Mouse (Mus musculus) liver, adult 10 weeks (tissue): ENCODE results near the gene Mapk1ip1l. TPM values are rescaled to one million over a fixed set of nuclear protein-coding genes. Genes with fewer than 3 reads are reported as not detected.

Experiments used
- polyA plus RNA-seq: library from polyadenylated mRNA; stranded (reverse); fragments of 350-450 nt; fragmentation: Illumina TruSeq; extraction: RNeasy Lipid Tissue Mini Kit (QIAGEN cat#74804); gene quantifications from one replicate; pipeline ENCODE4 v1.2.3, GENCODE M21; 2014; ENCODE audit warnings: low read depth, low replicate concordance

Gene Mapk1ip1l
- 47.9 TPM for polyA plus RNA-seq

DNA sequence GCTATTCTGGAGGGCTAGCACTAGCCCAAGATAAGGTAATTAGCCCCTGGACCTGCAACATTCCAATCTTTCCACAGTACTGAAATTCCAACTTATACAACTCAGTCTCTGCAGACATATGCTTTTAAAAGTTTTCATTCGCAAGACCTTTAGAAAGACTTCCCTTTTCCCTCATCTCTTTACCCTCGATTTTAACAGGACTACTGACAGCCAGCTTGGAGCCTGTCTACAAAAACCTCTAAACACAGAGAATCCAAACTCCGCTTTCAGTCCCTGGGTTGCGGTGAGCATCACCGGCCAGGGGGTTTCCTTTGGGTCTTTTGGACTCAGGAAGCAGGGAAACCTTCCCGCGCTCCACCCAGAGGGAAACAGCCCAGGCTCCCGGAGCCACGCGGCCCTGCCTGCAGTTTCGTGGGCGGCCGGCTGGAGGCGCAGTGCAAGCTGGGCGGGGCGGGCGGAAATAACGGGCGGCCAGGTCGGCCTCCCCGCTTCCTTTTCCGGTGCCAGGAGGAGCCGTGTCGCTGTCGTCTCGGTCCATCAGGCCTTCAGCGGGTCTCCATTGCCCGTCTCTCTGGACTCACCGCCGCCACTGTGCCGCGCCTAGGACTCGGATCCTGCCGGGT lies at the start of gene Mapk1ip1l:
Gene Mapk1ip1l (plus strand): TSS at position 482 of the 623 bp plus-strand sequence.

DNA sequence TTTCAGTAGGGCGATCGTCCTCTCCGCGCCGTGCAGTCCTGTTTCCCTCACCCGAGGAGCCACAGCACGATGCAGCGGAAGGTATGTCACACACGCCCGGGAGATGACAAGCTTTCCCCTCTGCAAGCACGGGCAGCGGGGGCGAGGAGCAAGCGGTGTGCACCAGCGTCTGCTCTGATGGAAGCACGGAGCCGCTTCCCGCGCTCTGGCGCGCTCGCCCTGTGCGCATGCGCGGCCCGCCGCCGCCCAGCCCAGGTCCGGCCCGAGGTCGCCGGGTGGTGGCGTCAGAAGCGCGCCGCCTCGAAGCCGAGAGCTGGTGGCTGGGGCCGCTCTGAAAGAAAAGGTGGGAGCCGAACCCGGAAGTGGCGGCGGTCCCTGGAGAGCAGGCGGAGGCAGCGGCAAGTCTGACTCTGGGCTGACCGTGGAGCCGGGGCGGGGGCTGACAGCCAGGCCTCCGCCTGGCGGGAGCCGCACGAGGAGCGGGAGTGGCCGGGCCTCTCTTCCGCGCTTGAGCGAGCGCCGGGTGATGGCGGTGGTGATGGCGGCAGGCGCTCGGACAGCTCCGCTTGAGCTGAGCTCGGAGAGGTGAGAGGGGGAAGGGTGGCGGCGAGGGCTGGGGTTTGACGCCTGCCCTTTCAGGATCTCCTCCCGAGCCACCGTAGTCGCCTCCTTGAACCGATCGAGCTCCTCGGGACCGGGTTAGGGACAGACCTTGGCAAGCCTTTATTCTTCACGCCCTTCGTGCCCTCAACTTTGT lies 21.3 kb upstream of the Mapk1ip1l start, which contains the start of the genes Wdhd1 and Socs4:
Gene Wdhd1 (minus strand): TSS at position 221 of the 757 bp plus-strand sequence.
Gene Socs4 (plus strand): TSS at position 295 of the 757 bp plus-strand sequence.

DNA sequence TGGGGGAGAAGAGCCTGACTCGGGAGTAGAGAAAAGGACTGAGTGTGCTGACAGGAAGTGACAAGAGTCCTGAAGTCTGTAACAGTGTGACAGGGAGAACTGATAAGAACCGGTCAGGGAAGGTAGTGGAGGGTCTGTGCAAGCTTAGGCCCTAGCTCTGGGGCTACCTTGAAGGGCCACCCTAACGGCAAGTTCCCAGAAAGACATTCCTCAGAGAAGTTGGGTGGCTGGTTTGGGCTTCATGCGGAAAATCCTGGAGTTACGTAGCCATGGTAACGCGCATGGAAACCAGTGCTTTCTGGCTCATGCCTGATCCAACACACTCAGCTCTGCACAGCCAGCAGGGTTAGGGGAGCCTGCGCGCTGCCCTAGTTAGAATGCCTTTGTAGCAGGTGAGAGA lies 69.4 kb downstream of the Mapk1ip1l start, which contains the start of gene Lgals3:
Gene Lgals3 (plus strand): TSS at position 291 of the 400 bp plus-strand sequence.

Other genes with a start within 250 kb of the Mapk1ip1l start
- 122 TPM for gene Gch1, start 108.9 kb upstream of the Mapk1ip1l start, polyA plus RNA-seq
- gene Wdhd1, start 21.4 kb upstream of the Mapk1ip1l start, polyA plus RNA-seq: 0.98 TPM
- 18.2 TPM for gene Socs4, start 21.3 kb upstream of the Mapk1ip1l start, polyA plus RNA-seq
- 2.8 TPM for gene Lgals3, start 69.5 kb downstream of the Mapk1ip1l start, polyA plus RNA-seq
- not detected for gene Dlgap5, start 120.1 kb downstream of the Mapk1ip1l start, polyA plus RNA-seq
- gene Fbxo34, start 152.2 kb downstream of the Mapk1ip1l start, polyA plus RNA-seq: 5.9 TPM